In genomic region chr7:19265147-19265546, GRCm38 (mm10) we compare ENCODE assay signal across 9 mouse cellular contexts. TPM values are rescaled to one million over a fixed set of nuclear protein-coding genes. Genes with fewer than 3 reads are reported as not detected.
DNase-seq lines count a peak whose midpoint lies in the region; ATAC-seq and TF ChIP-seq lines count a peak whose summit lies in the region.
"Had no signal": no experiment of that assay in that cellular context is flagged by ENCODE, and none has a peak within 500 bp of the region (broad histone marks: within the 10 kb centered on the region; RNA-seq: fewer than 3 reads in every experiment).

No protein-coding gene starts in this region.

- peaks cover 72% of the 10 kb centered on the region for H3K36me3 ChIP-seq in lung, embryonic 14.5 days (ENCODE audit: insufficient read depth)
- peaks cover 66% of the 10 kb centered on the region for H3K36me3 ChIP-seq in heart, embryonic 14.5 days (ENCODE audit: control insufficient read depth, insufficient read depth, low read length)
- H3K36me3 ChIP-seq in small intestine, adult 2 months (ENCODE audit: control insufficient read depth, insufficient read depth, low read length) = peaks cover 56% of the 10 kb centered on the region

- H3K27ac ChIP-seq in lung, embryonic 14.5 days (ENCODE audit: low read depth) = no peak overlapping the region
- H3K27ac ChIP-seq in heart, embryonic 14.5 days (replicated peaks in 1 of 2; ENCODE audit: control insufficient read depth in 1 of 2, insufficient read depth in 1 of 2, low read depth in 2 of 2, low read length in 2 of 2) = no peak overlapping the region
- H3K27ac ChIP-seq in small intestine, adult 2 months (ENCODE audit: insufficient read depth, low read depth, low read length) = peak overlapping the region; percentile 89

- no peak overlapping the region for H3K4me3 ChIP-seq in lung, embryonic 14.5 days (ENCODE audit: low read depth, low read length)
- no peak overlapping the region for H3K4me3 ChIP-seq in heart, embryonic 14.5 days (ENCODE audit: control insufficient read depth in 1 of 2, insufficient read depth in 1 of 2, low read depth in 1 of 2, low read length in 2 of 2)
- H3K4me3 ChIP-seq in small intestine, adult 2 months (ENCODE audit: low read depth, low read length) = peak overlapping the region; percentile 48

- H3K4me2 ChIP-seq in lung, embryonic 14.5 days = 0 out of 2 replicates have a peak overlapping the region, but pooled peaks have one; percentile 12
- H3K4me2 ChIP-seq in heart, embryonic 14.5 days (ENCODE audit: low read length) = no peak overlapping the region
- H3K4me2 ChIP-seq: midbrain, embryonic 11.5 days had no signal

- no peak for DNase-seq in lung, embryonic 14.5 days
- DNase-seq in lung, postnatal 25 days (ENCODE audit: low spot score) = no peak
- DNase-seq in c-Kit-positive CD71-positive TER-119-positive erythroid progenitor cells, embryonic 14.5 days (ENCODE audit: low spot score) = peak; percentile 66
- DNase-seq in frontal cortex, postnatal 14 days (ENCODE audit: low spot score in 2 of 2) = no peak
- no peak for DNase-seq in kidney, postnatal 14 days

- 59% methylated on average over 7 of the region's 7 CpGs for WGBS in lung, embryonic 14.5 days
- 30% methylated on average over 7 of the region's 7 CpGs for WGBS in heart, embryonic 14.5 days
- 14% methylated on average over 7 of the region's 7 CpGs for WGBS in small intestine, adult 2 months

- 0 out of 2 replicates have a peak, but pooled peaks cover 9% of the 10 kb centered on the region for H3K4me1 ChIP-seq in lung, embryonic 14.5 days (ENCODE audit: insufficient read depth)
- H3K4me1 ChIP-seq in heart, embryonic 14.5 days (ENCODE audit: control insufficient read depth in 2 of 2, insufficient read depth in 2 of 2, low read length in 2 of 2) = peaks cover 28 to 46% of the 10 kb centered on the region in 2 experiments
- peaks cover 40% of the 10 kb centered on the region for H3K4me1 ChIP-seq in small intestine, adult 2 months (ENCODE audit: control insufficient read depth, insufficient read depth, insufficient read length, low read length)

- no peak overlapping the region for H3K9ac ChIP-seq in lung, embryonic 14.5 days
- H3K9ac ChIP-seq in heart, embryonic 14.5 days (ENCODE audit: low read length) = 0 out of 2 replicates have a peak overlapping the region, but pooled peaks have one; percentile 3

- TF ChIP-seq POLR2A in small intestine, adult 2 months (IDR thresholded peaks at IDR 0.05; ENCODE audit: low read depth, low read length) = peak; percentile 36; the same call in 1 of the 2 replicates

- no peak for TF ChIP-seq CTCF in lung, embryonic 14.5 days (IDR thresholded peaks at IDR 0.05; ENCODE audit: low read depth)
- TF ChIP-seq CTCF in small intestine, adult 2 months (IDR thresholded peaks at IDR 0.05; ENCODE audit: extremely low read depth, insufficient read length, insufficient replicate concordance, low read depth, low read length) = no peak

- ATAC-seq in lung, embryonic 14.5 days (ENCODE audit: insufficient read depth) = no peak
- no peak for ATAC-seq in heart, embryonic 14.5 days (ENCODE audit: insufficient number of reproducible peaks, insufficient read depth, low FRiP score, low read depth)

- no peaks in the 10 kb centered on the region for H3K27me3 ChIP-seq in lung, embryonic 14.5 days (ENCODE audit: insufficient read depth, low read length)
- H3K27me3 ChIP-seq in heart, embryonic 14.5 days (ENCODE audit: control insufficient read depth, insufficient read depth, low read length) = no peaks in the 10 kb centered on the region
- no peaks in the 10 kb centered on the region for H3K27me3 ChIP-seq in small intestine, adult 2 months (ENCODE audit: control insufficient read depth, insufficient read depth, low read length)

- no peaks in the 10 kb centered on the region for H3K9me3 ChIP-seq in lung, embryonic 14.5 days (ENCODE audit: low read depth, low read length)
- no peaks in the 10 kb centered on the region for H3K9me3 ChIP-seq in heart, embryonic 14.5 days (ENCODE audit: control insufficient read depth, low read length)

RNA-seq across cellular contexts. Expression of gene Vasp, which starts 6.5 kb away (rescaled TPM):
- polyA plus RNA-seq in lung, embryonic 14.5 days (2014; fragmentation: Nextera tagmentation; extraction: Ambion mirVana) = 88.9 and 95.3 TPM in 2 replicates
- polyA plus RNA-seq in heart, embryonic 14.5 days (2014; fragmentation: Nextera tagmentation; extraction: Ambion mirVana) = 66.1 and 68.9 TPM in 2 replicates
- 183 and 517 TPM in 2 replicates for polyA plus RNA-seq in small intestine, adult 2 months (2012; rRNA removed)

RNA-seq across cellular contexts. Expression of gene Ppm1n, which starts 14.7 kb away (rescaled TPM):
- not detected in 2 replicates for polyA plus RNA-seq in lung, embryonic 14.5 days (2014; fragmentation: Nextera tagmentation; extraction: Ambion mirVana)
- 0.20 TPM in 1 of 2 replicates, not detected in the other for polyA plus RNA-seq in heart, embryonic 14.5 days (2014; fragmentation: Nextera tagmentation; extraction: Ambion mirVana)
- 1.8 and 11.8 TPM in 2 replicates for polyA plus RNA-seq in small intestine, adult 2 months (2012; rRNA removed)
- polyA plus RNA-seq: kidney, embryonic 14.5 days had no signal

RNA-seq across cellular contexts. Expression of gene Rtn2, which starts 17.3 kb away (rescaled TPM):
- polyA plus RNA-seq in lung, embryonic 14.5 days (2014; fragmentation: Nextera tagmentation; extraction: Ambion mirVana) = 8.0 and 9.1 TPM in 2 replicates
- polyA plus RNA-seq in heart, embryonic 14.5 days (2014; fragmentation: Nextera tagmentation; extraction: Ambion mirVana) = 39.2 and 43.6 TPM in 2 replicates
- 6.7 and 11.7 TPM in 2 replicates for polyA plus RNA-seq in small intestine, adult 2 months (2012; rRNA removed)

RNA-seq across cellular contexts. Expression of gene Opa3, which starts 37.0 kb away (rescaled TPM):
- polyA plus RNA-seq in lung, embryonic 14.5 days (2014; fragmentation: Nextera tagmentation; extraction: Ambion mirVana) = 38.0 and 39.4 TPM in 2 replicates
- 36.5 and 38.6 TPM in 2 replicates for polyA plus RNA-seq in heart, embryonic 14.5 days (2014; fragmentation: Nextera tagmentation; extraction: Ambion mirVana)
- polyA plus RNA-seq in small intestine, adult 2 months (2012; rRNA removed) = 17.1 and 34.6 TPM in 2 replicates

RNA-seq across cellular contexts. Expression of gene Fosb, which starts 44.7 kb away (rescaled TPM):
- not detected in 2 replicates for polyA plus RNA-seq in lung, embryonic 14.5 days (2014; fragmentation: Nextera tagmentation; extraction: Ambion mirVana)
- 0.22 TPM in 1 of 2 replicates, not detected in the other for polyA plus RNA-seq in heart, embryonic 14.5 days (2014; fragmentation: Nextera tagmentation; extraction: Ambion mirVana)
- 1.7 and 16.7 TPM in 2 replicates for polyA plus RNA-seq in small intestine, adult 2 months (2012; rRNA removed)
